Mouse (Mus musculus): ENCODE measurements around the gene Ppp1ca.

The Ppp1ca gene

DNA sequence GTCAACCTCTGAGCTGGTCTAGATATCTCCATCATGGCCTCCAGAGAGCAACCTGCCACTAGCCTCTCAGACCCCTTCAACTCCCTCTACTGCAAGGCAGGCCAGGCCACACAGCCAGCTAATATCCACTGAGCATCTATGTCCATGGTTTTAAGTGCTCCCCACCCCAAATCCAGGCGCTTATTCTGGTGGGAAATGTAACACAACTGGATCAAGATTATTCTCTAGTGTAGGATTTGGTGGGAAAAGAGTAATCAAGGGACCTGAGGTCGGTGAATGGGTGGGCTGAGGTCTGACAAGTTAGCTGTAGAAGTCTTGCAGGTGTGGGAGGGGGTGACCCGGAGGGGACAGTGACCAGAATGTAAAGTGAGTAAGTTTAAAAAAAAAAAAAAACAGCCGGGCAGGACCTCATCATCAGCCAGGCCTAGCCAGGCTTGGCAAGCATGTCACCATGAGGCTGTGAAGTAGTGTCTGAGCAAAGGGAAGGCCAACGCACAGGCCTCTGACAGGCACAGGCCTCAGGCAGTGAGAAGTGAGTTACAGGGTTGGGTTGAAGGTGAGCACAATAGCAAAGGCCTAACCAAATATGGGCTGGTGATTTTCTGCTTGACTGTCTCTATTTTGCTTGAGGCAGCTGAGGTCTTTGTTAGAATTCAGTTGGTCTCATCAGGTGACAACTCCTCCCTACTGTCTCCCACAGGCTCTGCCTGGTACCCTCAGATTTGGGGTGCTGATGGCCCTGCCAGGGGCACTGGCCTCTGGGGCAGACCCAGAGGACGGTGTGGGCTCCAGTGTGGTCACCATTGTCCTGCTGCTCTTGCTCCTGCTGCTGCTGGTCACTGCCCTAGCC, 36.4 kb upstream of the Ppp1ca start:
- no peak for DNase-seq (ENCODE audit: low spot score)

- no peak for DNase-seq (ENCODE audit: low spot score)
Measured at GRCm38 (mm10) chr19:4156073-4156579, 35.7 kb upstream of the Ppp1ca start.

DNA sequence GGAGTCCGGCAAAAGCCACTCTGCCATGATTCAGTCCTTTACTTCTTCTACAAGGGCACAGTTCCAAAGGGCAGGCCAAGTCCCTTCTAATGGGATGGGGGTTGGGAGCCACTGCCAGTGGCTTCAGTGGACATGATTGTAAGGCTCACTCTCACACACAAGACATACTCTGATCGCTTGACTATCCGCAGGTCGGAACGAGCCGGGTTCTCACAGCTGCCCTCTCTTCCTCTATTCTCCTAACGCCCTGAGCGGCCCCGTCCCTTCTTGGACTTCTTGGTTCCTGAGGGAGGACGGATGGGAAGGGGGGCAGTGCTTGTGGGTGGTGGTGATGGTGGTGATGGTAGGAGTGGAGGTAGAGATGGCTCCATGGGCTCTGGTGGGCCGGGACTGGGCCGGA, 35.1 kb upstream of the Ppp1ca start:
- DNase-seq (ENCODE audit: low spot score) = no peak

DNA sequence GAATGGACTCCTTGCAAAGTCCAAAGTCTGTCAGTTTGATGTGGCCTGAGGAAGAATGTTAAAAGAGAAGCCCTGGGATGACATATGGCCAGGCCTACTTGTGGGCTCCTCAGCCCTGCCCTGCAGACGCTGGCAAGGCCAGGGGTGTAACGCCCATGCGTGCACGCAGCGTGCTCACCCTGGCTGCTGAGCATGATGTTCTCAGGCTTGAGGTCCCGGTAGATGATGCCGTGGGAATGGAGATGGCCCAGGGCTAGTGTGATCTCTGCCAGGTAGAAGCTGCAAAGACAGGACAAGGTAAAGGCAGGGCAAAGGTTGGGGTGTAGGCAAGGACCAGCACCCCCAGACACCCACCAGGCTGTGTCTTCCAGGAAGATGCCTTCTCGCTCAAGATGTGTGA, 32.8 kb upstream of the Ppp1ca start:
- DNase-seq (ENCODE audit: low spot score) = no peak

- peak; percentile 98 for DNase-seq (ENCODE audit: low spot score)
Measured at GRCm38 (mm10) chr19:4162646-4163542, 29.0 kb upstream of the Ppp1ca start, which contains the start of gene Rps6kb2. TSS of gene Rps6kb2 (minus strand) at chr19:4163354.

DNA sequence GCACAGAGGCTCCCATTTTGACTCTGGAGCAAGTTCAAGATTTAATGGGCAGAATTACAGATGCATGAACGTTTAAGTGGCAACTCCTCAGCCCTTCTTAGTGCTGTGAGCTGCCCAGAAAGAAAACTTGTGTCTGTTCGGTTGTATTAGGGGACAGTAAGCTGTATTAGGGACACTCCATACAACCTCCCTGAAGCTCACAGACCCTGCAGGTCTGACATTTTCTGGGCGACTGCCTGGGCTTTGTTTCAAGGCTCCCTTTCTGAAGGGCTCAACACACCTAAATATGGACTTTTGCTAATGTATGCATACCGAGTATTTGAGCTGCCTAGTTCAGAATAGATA, 28.4 kb upstream of the Ppp1ca start:
- DNase-seq (ENCODE audit: low spot score) = no peak

GRCm38 (mm10) chr19:4164100-4164499, 27.8 kb upstream of the Ppp1ca start:
- no peak for DNase-seq (ENCODE audit: low spot score)

DNA sequence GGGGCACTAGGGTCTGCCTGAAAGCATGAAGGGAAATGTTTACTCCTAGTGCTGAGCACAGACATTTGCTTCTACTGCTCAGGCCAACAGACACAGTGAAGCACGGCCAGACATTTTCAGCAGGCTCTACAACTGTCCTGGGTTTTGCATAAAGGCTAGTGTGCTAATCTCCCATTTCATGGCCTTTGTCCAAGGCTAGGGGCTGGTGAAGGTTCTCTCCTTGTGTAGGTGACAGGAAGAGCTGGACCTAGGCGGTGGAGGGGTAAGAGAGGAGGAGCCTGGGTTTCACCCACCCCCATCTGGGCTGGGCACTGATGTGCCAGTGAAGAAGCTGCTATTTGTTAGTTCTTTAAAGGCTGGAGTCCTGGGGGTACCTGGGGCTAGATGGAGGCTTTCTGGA, 27.1 kb upstream of the Ppp1ca start:
- DNase-seq (ENCODE audit: low spot score) = no peak

DNA sequence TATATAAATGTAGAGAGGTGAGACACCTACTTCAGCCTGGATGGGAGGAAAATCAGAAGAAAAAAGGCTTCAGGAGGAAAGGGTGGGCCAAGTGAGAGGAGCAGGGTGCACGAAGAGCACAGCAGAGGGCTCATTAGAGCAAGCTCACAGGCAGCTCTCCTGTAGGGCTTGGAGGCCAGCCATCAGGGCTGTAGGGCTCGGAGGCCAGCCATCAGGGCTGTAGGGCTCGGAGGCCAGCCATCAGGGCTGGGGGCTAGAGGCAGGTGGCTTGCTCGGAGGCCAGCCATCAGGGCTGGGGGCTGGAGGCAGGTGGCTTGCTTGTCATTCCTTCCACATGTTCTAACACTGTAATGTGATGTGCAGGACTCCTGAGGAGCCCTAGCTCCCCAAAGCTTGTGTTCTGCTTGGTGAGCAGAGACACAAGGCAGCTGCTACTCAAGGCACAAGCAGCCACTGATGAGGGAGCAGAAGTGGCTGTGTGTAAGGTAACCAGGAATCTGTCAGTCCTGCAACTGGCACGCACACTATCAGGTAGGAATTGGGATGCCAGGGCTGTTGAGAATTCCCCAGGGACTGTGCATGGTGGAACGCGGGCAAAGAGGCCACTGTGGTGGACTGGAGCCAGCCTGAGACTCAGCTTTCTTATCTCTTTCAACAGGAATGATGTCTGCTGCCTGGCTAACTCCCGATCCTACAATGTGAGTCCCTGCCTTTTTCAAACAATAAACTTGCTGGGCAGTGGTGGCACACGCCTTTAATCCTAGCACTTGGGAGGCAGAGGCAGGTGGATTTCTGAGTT, 25.0 kb upstream of the Ppp1ca start:
- DNase-seq (ENCODE audit: low spot score) = no peak

GRCm38 (mm10) chr19:4169378-4169784, 22.5 kb upstream of the Ppp1ca start:
- DNase-seq (ENCODE audit: low spot score) = peak; percentile 99

GRCm38 (mm10) chr19:4169810-4170209, 22.1 kb upstream of the Ppp1ca start:
- DNase-seq (ENCODE audit: low spot score) = no peak

DNA sequence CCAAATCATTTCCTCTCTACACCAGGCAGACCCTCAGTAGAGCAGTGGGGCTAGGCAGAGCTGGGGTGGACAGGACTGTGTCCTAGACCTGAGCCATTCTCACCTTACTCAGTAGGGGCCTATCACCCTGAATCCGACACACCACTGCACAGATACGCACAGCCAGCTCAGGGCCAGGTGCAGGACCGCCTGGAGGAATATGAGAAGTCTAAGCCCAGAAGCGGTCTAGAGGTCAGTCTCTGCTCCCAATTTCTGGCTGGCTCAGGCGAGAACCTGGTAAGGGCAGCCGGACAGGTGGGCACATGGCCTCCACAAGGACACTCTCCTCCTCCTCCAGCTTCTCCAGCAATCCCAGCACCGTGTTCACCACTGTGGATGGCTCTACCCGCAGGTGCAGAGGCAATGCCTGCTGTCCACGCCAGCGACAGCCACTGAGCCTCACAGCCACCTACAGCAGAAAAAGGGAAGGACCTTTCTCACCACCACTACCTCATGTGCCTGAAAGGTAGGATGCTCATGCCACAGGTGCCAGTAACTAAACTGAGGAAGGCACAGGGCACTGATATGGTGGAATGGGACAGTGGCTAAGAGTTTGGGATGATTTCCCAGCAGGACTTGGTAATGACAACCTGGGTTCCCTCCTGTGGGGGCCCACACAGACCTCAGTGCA, 21.0 kb upstream of the Ppp1ca start:
- DNase-seq (ENCODE audit: low spot score) = no peak

DNA sequence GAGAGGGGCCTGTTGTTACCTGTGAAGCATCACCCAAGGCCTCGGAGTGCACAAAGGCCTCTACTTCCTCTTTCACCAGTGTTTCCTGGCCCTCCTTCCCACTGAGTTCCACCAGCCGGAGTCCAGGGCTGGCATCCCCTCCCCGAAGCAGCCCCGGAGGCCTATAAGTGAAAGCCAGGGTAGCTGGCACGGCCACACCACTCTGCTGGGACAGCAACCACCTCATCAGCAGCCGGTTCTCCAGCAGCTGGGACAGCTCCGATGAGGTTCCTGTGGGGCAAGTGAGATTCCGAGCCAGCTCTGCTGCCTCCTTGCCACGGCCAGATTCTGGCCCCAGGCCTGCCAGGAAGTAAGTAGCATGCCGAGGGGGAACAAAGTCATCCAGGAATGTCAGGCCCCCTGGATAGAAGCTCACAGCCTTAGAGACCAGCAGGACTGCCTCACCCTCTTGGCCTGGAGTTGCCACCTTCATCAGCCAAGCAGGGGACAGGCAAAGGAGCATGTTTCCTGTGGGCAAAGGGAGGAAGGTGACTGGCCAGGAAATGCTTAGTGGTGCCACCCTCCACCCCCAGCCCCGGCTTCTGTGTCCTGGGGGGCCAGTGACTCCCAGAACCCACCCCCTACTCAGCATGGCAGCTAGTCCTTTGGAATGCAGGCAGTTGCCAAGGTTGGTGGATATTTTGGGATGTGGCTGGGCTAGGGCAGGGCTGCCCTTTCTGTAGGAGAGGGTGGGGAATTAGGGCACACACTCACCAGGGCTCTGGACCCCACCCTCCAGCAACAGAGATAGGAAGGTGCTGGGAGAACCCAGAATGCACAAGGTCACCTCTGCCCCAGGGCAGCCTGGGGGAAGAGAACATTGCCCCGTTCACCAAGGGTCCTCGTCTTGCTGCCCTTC, 20.2 kb upstream of the Ppp1ca start:
- DNase-seq (ENCODE audit: low spot score) = no peak

GRCm38 (mm10) chr19:4172925-4173324, 18.9 kb upstream of the Ppp1ca start:
- DNase-seq (ENCODE audit: low spot score) = no peak

DNA sequence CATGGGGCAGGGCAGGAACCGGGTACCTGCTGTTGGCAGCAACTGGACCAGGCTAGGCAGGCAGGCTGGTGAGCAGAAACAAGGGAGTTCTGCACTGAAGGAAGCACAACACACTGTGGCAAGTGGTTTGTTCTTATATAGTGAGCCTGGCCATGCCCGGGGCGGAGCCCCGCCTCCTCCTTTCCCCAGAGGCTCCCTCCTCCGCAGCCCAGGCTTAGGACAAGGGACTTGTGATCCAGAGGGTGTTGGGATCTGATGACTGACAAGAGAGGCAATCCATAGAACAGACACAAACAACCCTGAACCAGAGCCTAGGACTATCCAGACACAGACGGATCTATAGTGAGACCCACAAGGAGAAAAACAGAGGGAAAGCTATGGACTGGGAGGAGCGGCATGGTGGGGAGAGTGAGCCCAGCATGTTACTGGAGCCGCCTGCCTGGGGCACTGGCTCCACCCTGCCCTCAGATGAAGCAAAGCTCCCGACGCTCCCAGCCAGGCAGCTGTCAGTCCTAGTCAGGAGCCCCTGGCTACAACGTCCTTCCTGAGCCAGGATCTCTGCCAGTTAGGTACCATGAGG, 16.4 kb upstream of the Ppp1ca start, which contains the start of gene Carns1:
Gene Carns1, minus strand, starts transcription at position 112 of the 580 bp plus-strand sequence.
- peak; percentile 67 for DNase-seq (ENCODE audit: low spot score)

DNA sequence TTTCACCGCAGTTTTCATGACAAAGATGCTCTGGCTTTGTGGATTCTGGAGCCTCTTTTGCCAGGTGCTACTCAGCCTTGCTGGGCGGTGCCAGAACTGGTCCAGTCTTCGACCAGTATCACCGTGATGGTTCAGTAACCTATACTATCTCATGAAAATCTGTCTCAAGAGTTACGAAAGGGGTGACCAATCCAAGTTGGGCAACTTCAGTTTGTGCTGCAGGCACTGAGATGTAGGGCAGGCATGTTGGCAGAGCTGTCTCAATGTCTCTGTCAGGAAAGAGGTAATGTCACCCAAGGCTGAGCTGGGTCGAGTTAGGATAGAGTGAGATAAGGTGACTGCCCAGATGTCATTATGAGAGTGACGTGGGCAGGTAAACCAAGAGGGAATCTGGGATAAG, 11.5 kb upstream of the Ppp1ca start:
- DNase-seq (ENCODE audit: low spot score) = no peak

- peak; percentile 79 for DNase-seq (ENCODE audit: low spot score)
Measured at GRCm38 (mm10) chr19:4181892-4182291, 10.0 kb upstream of the Ppp1ca start.

DNA sequence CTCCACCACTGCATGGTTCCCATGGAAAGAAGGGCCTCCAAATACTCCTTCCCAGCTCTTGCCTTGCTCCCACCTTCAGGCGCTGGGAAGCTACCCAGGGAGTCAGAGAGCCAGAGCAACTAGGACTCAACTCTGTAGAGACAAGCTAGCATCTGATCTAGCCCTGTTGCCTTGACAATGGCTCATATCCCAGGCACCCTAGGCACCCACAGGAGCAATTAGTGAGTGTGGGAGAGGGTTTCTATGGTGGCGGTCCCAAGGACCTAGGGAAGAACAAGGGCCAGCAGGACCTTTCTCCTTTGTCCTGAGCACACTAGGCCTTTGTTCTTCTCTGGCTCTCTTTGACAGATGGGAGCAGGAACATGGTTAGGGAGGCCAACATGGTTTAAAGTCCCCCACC, 8.2 kb upstream of the Ppp1ca start:
- no peak for DNase-seq (ENCODE audit: low spot score)

GRCm38 (mm10) chr19:4184976-4185975, 6.6 kb upstream of the Ppp1ca start:
- DNase-seq (ENCODE audit: low spot score) = no peak
